16 mouse cellular contexts compared by ENCODE assay signal in the genomic region with DNA sequence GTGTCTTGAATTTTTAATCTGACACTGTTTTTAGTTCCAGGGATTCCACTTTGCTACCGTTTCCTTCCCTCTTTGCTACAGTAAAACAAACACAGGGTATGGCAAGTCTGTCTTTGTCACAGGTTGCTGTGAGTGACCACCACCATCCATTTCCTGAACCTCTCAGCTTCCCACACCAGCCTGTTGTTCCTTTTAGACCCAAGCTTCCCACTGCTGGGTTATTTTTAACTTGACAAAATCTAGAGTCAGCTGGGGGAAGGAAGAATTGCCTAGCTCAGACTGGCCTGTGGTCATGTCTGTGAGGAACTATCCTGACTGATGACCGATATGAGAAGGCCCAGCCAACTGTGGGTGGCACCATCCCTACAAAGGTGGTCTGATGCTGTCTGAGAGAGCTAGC.
"Had no signal": no experiment of that assay in that cellular context is flagged by ENCODE, and none has a peak within 500 bp of the region (broad histone marks: within the 10 kb centered on the region; RNA-seq: fewer than 3 reads in every experiment).

No protein-coding gene starts in this region.

- H3K27ac ChIP-seq: kidney, postnatal 0 days; layer of hippocampus, adult 2 months; limb, embryonic 13.5 days; liver, embryonic 12.5 days; midbrain, embryonic 12.5 days; stomach, embryonic 15.5 days had no signal

- H3K9me3 ChIP-seq: limb, embryonic 13.5 days; liver, embryonic 12.5 days; midbrain, embryonic 12.5 days; stomach, embryonic 15.5 days had no signal

- H3K4me2 ChIP-seq: limb, embryonic 13.5 days; liver, embryonic 12.5 days; lung, embryonic 14.5 days; midbrain, embryonic 12.5 days; stomach, embryonic 15.5 days had no signal

- DNase-seq: kidney, adult 11 months; kidney, adult 9 months; kidney, postnatal 36 days; left cerebral cortex, postnatal 4 days; lung, embryonic 14.5 days; lung, postnatal 10 days; lung, postnatal 4 days; right cerebral cortex, postnatal 14 days; thymus, adult 2 months; thymus, postnatal 25 days had no signal

- H3K4me3 ChIP-seq: layer of hippocampus, adult 2 months; limb, embryonic 13.5 days; liver, embryonic 12.5 days; midbrain, embryonic 12.5 days; stomach, embryonic 15.5 days had no signal

- H3K36me3 ChIP-seq: limb, embryonic 13.5 days; liver, embryonic 12.5 days; midbrain, embryonic 12.5 days; stomach, embryonic 15.5 days had no signal

- H3K9ac ChIP-seq: limb, embryonic 13.5 days; liver, embryonic 12.5 days; lung, embryonic 14.5 days; midbrain, embryonic 12.5 days; stomach, embryonic 15.5 days had no signal

- H3K27me3 ChIP-seq: limb, embryonic 13.5 days; liver, embryonic 12.5 days; midbrain, embryonic 12.5 days; stomach, embryonic 15.5 days had no signal

- ATAC-seq: liver, embryonic 12.5 days had no signal
